Mouse (Mus musculus): ENCODE results near the gene Thnsl1.

GRCm38 (mm10) chr2:21191232-21191631 is 14.3 kb upstream of the Thnsl1 start:
- no peak for TF ChIP-seq POLR2A (IDR thresholded peaks at IDR 0.05; ENCODE audit: low read depth, low read length)
- TF ChIP-seq CTCF (IDR thresholded peaks at IDR 0.05; ENCODE audit: extremely low read depth, insufficient read depth, insufficient read length, insufficient replicate concordance) = no peak
